Mouse (Mus musculus) midbrain, embryonic 14.5 days (tissue): ENCODE measurements at regions not wholly inside any gene's neighbourhood (a gene's known extent, or its start where the extent isn't known, plus 50 kb on each side); places are given as distances from the start of the nearest gene placed in this dataset.

Source experiments
- ATAC-seq: fragments of 200-750 bp; cut with Nextera tagmentation; 2 replicates; pipeline ENCODE4 v1.8.0; 2017; ENCODE audit warnings: moderate number of reproducible peaks, moderate library complexity; ENCODE audit not compliant: low FRiP score, low TSS enrichment
- DNase-seq: peaks from one replicate; pipeline ENCODE4 v3.0.0-alpha.2; 2015
- H3K27ac ChIP-seq: fragments of 300-500 bp; sonication (generic); replicated peaks from 2 replicates; pipeline ENCODE4 v1.5.1; 2014; ENCODE audit warnings: mild to moderate bottlenecking, low read depth, low read length, moderate library complexity
- H3K27me3 ChIP-seq: fragments of 300-500 bp; sonication (generic); 2 replicates; pipeline ENCODE4 v1.6.1; 2014; ENCODE audit warnings: low read length, control low read depth, mixed read lengths; ENCODE audit not compliant: control insufficient read depth, insufficient read depth
- H3K36me3 ChIP-seq: fragments of 300-500 bp; sonication (generic); 2 replicates; pipeline ENCODE4 v1.6.1; 2014; ENCODE audit warnings: low read length, control low read depth; ENCODE audit not compliant: control insufficient read depth, insufficient read depth
- H3K4me1 ChIP-seq: fragments of 300-500 bp; sonication (generic); 2 replicates; pipeline ENCODE4 v1.6.1; 2014; ENCODE audit warnings: mild to moderate bottlenecking, antibody characterized with exemption, low read length, control low read depth; ENCODE audit not compliant: control insufficient read depth, insufficient read depth
- H3K4me2 ChIP-seq: fragments of 300-500 bp; sonication (generic); 2 replicates; pipeline ENCODE4 v1.6.1; 2014; ENCODE audit warnings: mild to moderate bottlenecking, low read length, moderate library complexity
- H3K4me3 ChIP-seq: fragments of 300-500 bp; sonication (generic); replicated peaks from 2 replicates; pipeline ENCODE4 v1.5.1; 2014; ENCODE audit warnings: low read depth, low read length
- H3K9ac ChIP-seq: fragments of 300-500 bp; sonication (generic); replicated peaks from 2 replicates; pipeline ENCODE4 v1.6.1; 2014; ENCODE audit warnings: mild to moderate bottlenecking, low read length, moderate library complexity
- H3K9me3 ChIP-seq: fragments of 300-500 bp; sonication (generic); 2 replicates; pipeline ENCODE4 v1.6.1; 2016; ENCODE audit warnings: low read length, control low read depth, mixed read lengths; ENCODE audit not compliant: control insufficient read depth
- WGBS: fragments of 180-500 bp; shearing (Covaris S2); extraction: QIAGEN DNeasy Blood & Tissue Kit; methylation state at CpG from one replicate; pipeline ENCODE4 v1.1.7; 2014; 5-methylcytosine and 5-hydroxymethylcytosine counted together

- H3K9ac ChIP-seq, result no peak overlapping the region
- no peaks in the 10 kb centered on the region for H3K27me3 ChIP-seq
- H3K9me3 ChIP-seq, result no peaks in the 10 kb centered on the region
- H3K27ac ChIP-seq, result no peak overlapping the region
- no peaks in the 10 kb centered on the region for H3K4me1 ChIP-seq
- no peak overlapping the region for H3K4me2 ChIP-seq
- H3K4me3 ChIP-seq, result no peak overlapping the region
- DNase-seq (peak; percentile 54), ATAC-seq (peak; percentile 27; the same call in 1 of the 2 replicates)
- no peaks in the 10 kb centered on the region for H3K36me3 ChIP-seq
- WGBS, result 51% methylated on average over 1 of the region's 1 CpGs
Observed at GRCm38 (mm10) chr7:39942262-39942900, 424.8 kb downstream of the Zfp619 start.

DNA sequence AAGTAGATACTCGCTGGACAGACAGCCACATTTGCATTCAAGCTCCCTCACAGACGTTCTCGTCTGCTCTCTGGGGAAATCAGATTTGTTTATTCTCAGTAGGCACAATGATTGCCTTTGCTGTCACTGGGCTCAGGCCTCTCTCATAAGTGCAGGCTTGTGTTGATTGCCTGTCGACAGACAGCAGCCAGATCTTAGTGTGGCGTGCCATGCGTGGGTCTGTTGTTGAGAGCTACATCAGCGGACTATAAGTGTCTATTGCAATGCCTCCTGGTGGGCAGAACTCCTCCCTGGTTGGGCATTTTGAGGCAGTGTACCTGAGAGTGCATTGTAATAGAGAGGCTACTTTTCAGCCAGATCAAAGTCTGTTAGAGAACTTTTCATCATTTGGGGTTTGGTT is 436.5 kb downstream of the Zfp619 start:
- Histone ChIP-seq H3K4me3 (no peak overlapping the region), H3K27me3 (no peaks in the 10 kb centered on the region), H3K4me2 (no peak overlapping the region), H3K27ac (no peak overlapping the region), H3K9me3 (no peaks in the 10 kb centered on the region), H3K9ac (no peak overlapping the region), H3K36me3 (no peaks in the 10 kb centered on the region), H3K4me1 (no peaks in the 10 kb centered on the region)
- WGBS, result 66% methylated on average over 7 of the region's 7 CpGs
- DNase-seq (no peak), ATAC-seq (no peak)

- Histone ChIP-seq H3K9ac (no peak overlapping the region), H3K27me3 (no peaks in the 10 kb centered on the region), H3K4me3 (no peak overlapping the region), H3K36me3 (no peaks in the 10 kb centered on the region), H3K27ac (no peak overlapping the region), H3K4me1 (no peaks in the 10 kb centered on the region), H3K9me3 (no peaks in the 10 kb centered on the region), H3K4me2 (no peak overlapping the region)
- no peak for ATAC-seq
- DNase-seq, result no peak
Observed at GRCm38 (mm10) chr7:39954931-39955330, 437.4 kb downstream of the Zfp619 start.

GRCm38 (mm10) chr7:39978121-39978520 is 460.6 kb downstream of the Zfp619 start:
- Histone ChIP-seq H3K27ac (no peak overlapping the region), H3K36me3 (no peaks in the 10 kb centered on the region), H3K27me3 (no peaks in the 10 kb centered on the region), H3K9me3 (no peaks in the 10 kb centered on the region), H3K9ac (no peak overlapping the region), H3K4me2 (no peak overlapping the region), H3K4me1 (no peaks in the 10 kb centered on the region), H3K4me3 (no peak overlapping the region)
- no peak for ATAC-seq
- DNase-seq, result no peak
- WGBS, result 94% methylated on average over 2 of the region's 2 CpGs

GRCm38 (mm10) chr7:39981647-39982046 is 464.1 kb downstream of the Zfp619 start:
- ATAC-seq (no peak), DNase-seq (no peak)
- H3K4me3 ChIP-seq, result no peak overlapping the region
- no peak overlapping the region for H3K27ac ChIP-seq
- no peaks in the 10 kb centered on the region for H3K9me3 ChIP-seq
- no peak overlapping the region for H3K4me2 ChIP-seq
- WGBS, result 84% methylated on average over 4 of the region's 4 CpGs
- no peaks in the 10 kb centered on the region for H3K4me1 ChIP-seq
- no peaks in the 10 kb centered on the region for H3K27me3 ChIP-seq
- H3K36me3 ChIP-seq, result no peaks in the 10 kb centered on the region
- H3K9ac ChIP-seq, result no peak overlapping the region
